Mouse (Mus musculus) adrenal gland, postnatal 14 days (tissue): ENCODE measurements around the gene Ptar1. TPM values are rescaled to one million over a fixed set of nuclear protein-coding genes. Genes with fewer than 3 reads are reported as not detected.

ENCODE experiments used
- DNase-seq: peaks from one replicate; pipeline ENCODE4 v3.0.0; 2021; ENCODE audit warnings: mixed read lengths
- total RNA-seq: library from RNA; stranded (reverse); gene quantifications from 2 replicates; pipeline ENCODE4 v1.2.3, GENCODE M21; 2021

The Ptar1 gene
- total RNA-seq, 1 experiment from 2014 or later = 27.9 TPM

- peak; percentile 78 for DNase-seq
Observed at GRCm38 (mm10) chr19:23758554-23759321, 71.5 kb downstream of the Ptar1 start, which contains the start of gene Apba1. TSS of gene Apba1 (plus strand) at chr19:23758887.

GRCm38 (mm10) chr19:23759322-23759945, 72.2 kb downstream of the Ptar1 start:
- DNase-seq = no peak

GRCm38 (mm10) chr19:23763371-23763770, 76.1 kb downstream of the Ptar1 start:
- no peak for DNase-seq

GRCm38 (mm10) chr19:23764051-23764450, 76.8 kb downstream of the Ptar1 start:
- no peak for DNase-seq

GRCm38 (mm10) chr19:23768864-23769263, 81.6 kb downstream of the Ptar1 start:
- DNase-seq = no peak

GRCm38 (mm10) chr19:23770494-23771423, 83.5 kb downstream of the Ptar1 start:
- DNase-seq = no peak

- DNase-seq = no peak
Observed at GRCm38 (mm10) chr19:23771971-23772370, 84.7 kb downstream of the Ptar1 start.

- DNase-seq = no peak
Observed at GRCm38 (mm10) chr19:23775356-23775755, 88.1 kb downstream of the Ptar1 start.

GRCm38 (mm10) chr19:23779130-23779529, 91.9 kb downstream of the Ptar1 start:
- no peak for DNase-seq

GRCm38 (mm10) chr19:23780105-23780504, 92.9 kb downstream of the Ptar1 start:
- DNase-seq = no peak

Other genes starting within 250 kb of the Ptar1 start
- gene Mamdc2, start 239.0 kb upstream of the Ptar1 start, total RNA-seq = 2.0 and 2.3 TPM in 2 replicates
- gene 1700028P14Rik, start 34.6 kb upstream of the Ptar1 start, total RNA-seq = not detected in 2 replicates
- 4.1 and 9.3 TPM in 2 replicates for gene Apba1, start 71.5 kb downstream of the Ptar1 start, total RNA-seq